Mouse (Mus musculus) heart, postnatal 36 days (tissue): ENCODE measurements at regions not wholly inside any gene's neighbourhood (a gene's known extent, or its start where the extent isn't known, plus 50 kb on each side); places are given as distances from the start of the nearest gene placed in this dataset.

ENCODE experiments used
- DNase-seq, 2 experiments: peaks; one replicate each; pipeline ENCODE4 v3.0.0; 2021 to 2022
- intact Hi-C: fragments of 180-260 bp; cut with DNase I; formaldehyde crosslinking; loops from one replicate; pipeline ENCODE4 v1.15.1; 2025

- intact Hi-C loops, result no loop called here
- DNase-seq, result no peak
Observed at GRCm38 (mm10) chr3:143264132-143264531, 382.3 kb upstream of the Pkn2 start.

- intact Hi-C loops, result no loop called here
- no peak for DNase-seq
Observed at GRCm38 (mm10) chr3:143252643-143253042, 370.8 kb upstream of the Pkn2 start.

- intact Hi-C loops, result no loop called here
- DNase-seq, result no peak
Observed at GRCm38 (mm10) chr3:143252008-143252407, 370.2 kb upstream of the Pkn2 start.

GRCm38 (mm10) chr3:143242691-143243090 lies 360.9 kb upstream of the Pkn2 start:
- no peak for DNase-seq
- intact Hi-C loops, result no loop called here

GRCm38 (mm10) chr3:143240545-143241383 lies 359.0 kb upstream of the Pkn2 start:
- DNase-seq, result no peak
- intact Hi-C loops, result no loop called here

- DNase-seq, result no peak
- intact Hi-C loops, result no loop called here
Observed at GRCm38 (mm10) chr3:143238546-143238945, 356.7 kb upstream of the Pkn2 start.

GRCm38 (mm10) chr3:143223999-143224729 lies 342.4 kb upstream of the Pkn2 start:
- DNase-seq, result no peak
- intact Hi-C loops, result no loop called here

GRCm38 (mm10) chr3:143193263-143193970 lies 311.6 kb upstream of the Pkn2 start:
- intact Hi-C loops, result no loop called here
- no peak for DNase-seq

- intact Hi-C loops, result no loop called here
- DNase-seq, result no peak
Observed at GRCm38 (mm10) chr3:143188931-143189330, 307.1 kb upstream of the Pkn2 start.

GRCm38 (mm10) chr3:143173971-143174370 lies 292.2 kb upstream of the Pkn2 start:
- no peak for DNase-seq
- intact Hi-C loops, result no loop called here

- intact Hi-C loops, result no loop called here
Observed at GRCm38 (mm10) chr3:143162444-143162843, 280.6 kb upstream of the Pkn2 start.

GRCm38 (mm10) chr3:143161993-143162392 lies 280.2 kb upstream of the Pkn2 start:
- intact Hi-C loops, result no loop called here
- DNase-seq, result no peak

More at GRCm38 (mm10) chr3:143162444-143162843, 280.6 kb upstream of the Pkn2 start:
- no peak for DNase-seq

GRCm38 (mm10) chr3:143158568-143158967 lies 276.8 kb upstream of the Pkn2 start:
- intact Hi-C loops, result no loop called here
- no peak for DNase-seq

- intact Hi-C loops, result no loop called here
Observed at GRCm38 (mm10) chr3:143156733-143157524, 275.1 kb upstream of the Pkn2 start.

GRCm38 (mm10) chr3:143156174-143156573 lies 274.4 kb upstream of the Pkn2 start:
- no peak for DNase-seq
- intact Hi-C loops, result no loop called here

More at GRCm38 (mm10) chr3:143156733-143157524, 275.1 kb upstream of the Pkn2 start:
- no peak for DNase-seq

GRCm38 (mm10) chr3:143155556-143155955 lies 273.8 kb upstream of the Pkn2 start:
- no peak for DNase-seq
- intact Hi-C loops, result no loop called here

- DNase-seq, result no peak
- intact Hi-C loops, result no loop called here
Observed at GRCm38 (mm10) chr3:143147471-143147870, 265.7 kb upstream of the Pkn2 start.

GRCm38 (mm10) chr3:143138952-143139351 lies 257.1 kb upstream of the Pkn2 start:
- DNase-seq, result no peak
- intact Hi-C loops, result no loop called here

- DNase-seq, result no peak
- intact Hi-C loops, result no loop called here
Observed at GRCm38 (mm10) chr3:143134528-143134927, 252.7 kb upstream of the Pkn2 start.

GRCm38 (mm10) chr3:143107733-143108291 lies 226.0 kb upstream of the Pkn2 start:
- intact Hi-C loops, result no loop called here
- no peak for DNase-seq
